Mouse (Mus musculus): ENCODE measurements around the gene Cyth1.

- TF ChIP-seq CTCF (IDR thresholded peaks at IDR 0.05; ENCODE audit: insufficient read depth, low read depth, low read length) (no peak), POLR2A (IDR thresholded peaks at IDR 0.05; ENCODE audit: insufficient read depth, low read depth, low read length) (no peak)
These were observed 44.3 kb upstream of the Cyth1 start for GRCm38 (mm10) chr11:118292671-118293070.

Data from olfactory bulb, adult 2 months (tissue).